Mouse (Mus musculus) testis, adult 2 months (tissue): ENCODE measurements around the gene Bspry. TPM values are rescaled to one million over a fixed set of nuclear protein-coding genes. Genes with fewer than 3 reads are reported as not detected.

Experiments
- H3K27ac ChIP-seq: fragments of 200-500 bp; 2 replicates; pipeline ENCODE4 v1.5.1; 2012; ENCODE audit warnings: low read depth, low read length; ENCODE audit not compliant: control insufficient read depth, insufficient read depth
- H3K27me3 ChIP-seq: fragments of 200-500 bp; 2 replicates; pipeline ENCODE4 v1.6.1; 2012; ENCODE audit warnings: mild to moderate bottlenecking, low read length, moderate library complexity; ENCODE audit not compliant: control insufficient read depth, insufficient read depth
- H3K36me3 ChIP-seq: fragments of 200-500 bp; 2 replicates; pipeline ENCODE4 v1.6.1; 2012; ENCODE audit warnings: mild to moderate bottlenecking, low read length; ENCODE audit not compliant: control insufficient read depth, insufficient read depth
- H3K4me1 ChIP-seq: fragments of 200-500 bp; 2 replicates; pipeline ENCODE4 v1.6.1; 2012; ENCODE audit warnings: low read length; ENCODE audit not compliant: control insufficient read depth, insufficient read depth
- H3K4me3 ChIP-seq: fragments of 200-500 bp; 2 replicates; pipeline ENCODE4 v1.5.1; 2012; ENCODE audit warnings: low read depth, mild to moderate bottlenecking, low read length, moderate library complexity, mixed read lengths; ENCODE audit not compliant: control insufficient read depth
- CTCF ChIP-seq: fragments of 200-500 bp; IDR thresholded peaks from 2 replicates; pipeline ENCODE4 v1.5.1; 2012; ENCODE audit warnings: low read depth, mild to moderate bottlenecking, inconsistent platforms, low read length, moderate library complexity; ENCODE audit not compliant: control insufficient read depth, insufficient read depth, insufficient replicate concordance
- POLR2A ChIP-seq: fragments of 200-500 bp; IDR thresholded peaks from 2 replicates; pipeline ENCODE4 v1.6.1; 2012; ENCODE audit warnings: low read depth, mild to moderate bottlenecking, inconsistent platforms, low read length, moderate library complexity; ENCODE audit not compliant: control insufficient read depth
- polyA plus RNA-seq: library from polyadenylated mRNA; depleted of rRNA; stranded (reverse); fragments of >200 nt; gene quantifications from 2 replicates; pipeline ENCODE4 v1.2.3, GENCODE M21; 2012; rRNA removed

Bspry gene
- polyA plus RNA-seq, 1 experiment = 443 TPM

DNA sequence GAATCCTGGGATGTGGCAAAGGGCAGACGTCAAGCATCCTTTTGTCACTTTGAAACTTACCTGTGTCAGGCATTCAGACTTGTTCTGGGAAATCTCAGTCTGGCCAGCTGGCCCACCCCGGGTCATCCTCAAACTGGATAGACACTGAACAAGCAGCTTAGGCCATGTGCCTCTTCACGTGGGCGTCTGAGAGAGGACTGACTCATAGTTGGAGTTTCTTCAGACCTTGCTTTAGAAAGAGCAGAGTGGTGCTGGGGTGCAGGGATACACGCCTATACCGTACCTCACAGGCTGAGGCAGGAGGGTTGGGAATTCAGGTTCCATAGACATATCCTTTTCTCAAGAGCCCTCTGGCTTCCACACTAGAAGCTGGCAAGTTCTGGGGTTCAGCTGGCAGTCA, 63.9 kb downstream of the Bspry start:
- Histone ChIP-seq H3K4me1 (no peaks in the 10 kb centered on the region), H3K27ac (no peak overlapping the region), H3K27me3 (no peaks in the 10 kb centered on the region), H3K4me3 (no peak overlapping the region), H3K36me3 (no peaks in the 10 kb centered on the region)
- TF ChIP-seq CTCF (no peak), POLR2A (no peak)

DNA sequence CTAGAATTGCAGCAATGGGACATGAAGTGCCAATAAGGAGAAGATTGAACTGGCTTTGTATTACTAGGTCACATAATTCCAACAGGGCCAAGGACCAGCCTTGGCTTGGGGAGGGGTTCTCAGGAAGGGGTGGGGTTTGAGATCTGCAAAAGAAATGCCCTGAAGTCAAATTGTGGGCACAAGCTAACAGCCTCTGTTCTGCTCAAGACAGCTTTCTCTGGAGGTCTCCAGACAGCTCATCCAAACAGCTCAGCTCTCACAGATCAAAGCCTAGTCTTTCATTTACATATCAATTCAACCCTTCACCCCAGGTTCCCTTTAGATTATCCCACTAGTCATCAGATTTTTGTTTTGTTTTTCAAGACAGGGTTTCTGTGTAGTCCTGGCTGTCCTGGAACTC, 64.9 kb downstream of the Bspry start:
- H3K4me3 ChIP-seq = no peak overlapping the region
- TF ChIP-seq POLR2A = no peak
- TF ChIP-seq CTCF = no peak
- no peaks in the 10 kb centered on the region for H3K27me3 ChIP-seq
- H3K4me1 ChIP-seq = no peaks in the 10 kb centered on the region
- H3K36me3 ChIP-seq = no peaks in the 10 kb centered on the region
- no peak overlapping the region for H3K27ac ChIP-seq

Other genes with a start within 250 kb of the Bspry start
- 43.6 and 59.1 TPM in 2 replicates for gene Zfp37, start 249.0 kb upstream of the Bspry start, polyA plus RNA-seq
- 35.2 and 35.6 TPM in 2 replicates for gene Slc31a2, start 217.5 kb upstream of the Bspry start, polyA plus RNA-seq
- gene Fkbp15, start 119.5 kb upstream of the Bspry start, polyA plus RNA-seq = 6.1 and 6.5 TPM in 2 replicates
- 14.4 and 18.1 TPM in 2 replicates for gene Slc31a1, start 119.3 kb upstream of the Bspry start, polyA plus RNA-seq
- 16.0 and 19.2 TPM in 2 replicates for gene Cdc26, start 71.4 kb upstream of the Bspry start, polyA plus RNA-seq
- 9.2 and 9.6 TPM in 2 replicates for gene Prpf4, start 71.3 kb upstream of the Bspry start, polyA plus RNA-seq
- gene Rnf183, start 44.8 kb upstream of the Bspry start, polyA plus RNA-seq = 4.2 and 4.3 TPM in 2 replicates
- 202 and 208 TPM in 2 replicates for gene Wdr31, start 9.2 kb upstream of the Bspry start, polyA plus RNA-seq
- gene Hdhd3, start 23.4 kb downstream of the Bspry start, polyA plus RNA-seq = 5.9 and 7.0 TPM in 2 replicates
- 57.5 and 64.0 TPM in 2 replicates for gene Alad, start 39.9 kb downstream of the Bspry start, polyA plus RNA-seq
- 44.8 and 47.1 TPM in 2 replicates for gene Pole3, start 45.0 kb downstream of the Bspry start, polyA plus RNA-seq
- gene 4933430I17Rik, start 45.3 kb downstream of the Bspry start, polyA plus RNA-seq = 9.8 and 10.4 TPM in 2 replicates
- gene Rgs3, start 79.8 kb downstream of the Bspry start, polyA plus RNA-seq = 65.5 and 75.4 TPM in 2 replicates